Mouse (Mus musculus) neural tube, embryonic 14.5 days (tissue): ENCODE results near the gene Lrrn1. TPM values are rescaled to one million over a fixed set of nuclear protein-coding genes. Genes with fewer than 3 reads are reported as not detected.

Experiments used
- ATAC-seq: fragments of 200-750 bp; cut with Nextera tagmentation; 2 replicates; pipeline ENCODE4 v1.8.0; 2017; ENCODE audit warnings: low read depth, mild to moderate bottlenecking, moderate TSS enrichment, moderate library complexity
- H3K27ac ChIP-seq: fragments of 300-500 bp; sonication (generic); 2 replicates; pipeline ENCODE4 v1.5.1; 2014; ENCODE audit warnings: low read depth, mild to moderate bottlenecking, control low read depth, low read length, moderate library complexity, mixed read lengths
- H3K27me3 ChIP-seq: fragments of 300-500 bp; sonication (generic); 2 replicates; pipeline ENCODE4 v1.6.1; 2014; ENCODE audit warnings: low read length; ENCODE audit not compliant: control insufficient read depth, insufficient read depth
- H3K36me3 ChIP-seq: fragments of 300-500 bp; sonication (generic); 2 replicates; pipeline ENCODE4 v1.6.1; 2014; ENCODE audit warnings: low read length, mixed read lengths; ENCODE audit not compliant: control insufficient read depth, insufficient read depth
- H3K4me1 ChIP-seq: fragments of 300-500 bp; sonication (generic); 2 replicates; pipeline ENCODE4 v1.6.1; 2014; ENCODE audit warnings: low read length; ENCODE audit not compliant: control insufficient read depth, insufficient read depth
- H3K4me2 ChIP-seq: fragments of 300-500 bp; sonication (generic); 2 replicates; pipeline ENCODE4 v1.6.1; 2014; ENCODE audit warnings: mild to moderate bottlenecking, low read depth, low read length, control low read depth
- H3K4me3 ChIP-seq: fragments of 300-500 bp; sonication (generic); 2 replicates; pipeline ENCODE4 v1.5.1; 2014; ENCODE audit warnings: low read depth, low read length, control low read depth, mixed read lengths
- H3K9ac ChIP-seq: fragments of 300-500 bp; sonication (generic); replicated peaks from 2 replicates; pipeline ENCODE4 v1.6.1; 2014; ENCODE audit warnings: low read depth, mild to moderate bottlenecking, control low read depth, low read length, mixed read lengths
- H3K9me3 ChIP-seq: fragments of 300-500 bp; sonication (generic); 2 replicates; pipeline ENCODE4 v1.6.1; 2016; ENCODE audit warnings: low read length; ENCODE audit not compliant: control insufficient read depth
- WGBS: fragments of 180-500 bp; shearing (Covaris S2); extraction: QIAGEN DNeasy Blood & Tissue Kit; methylation state at CpG from one replicate; pipeline ENCODE4 v1.1.7; 2014; 5-methylcytosine and 5-hydroxymethylcytosine counted together
- polyA plus RNA-seq: library from polyadenylated mRNA; unstranded; fragments of >200 nt; fragmentation: Nextera tagmentation; extraction: Ambion mirVana; gene quantifications from 2 replicates; pipeline ENCODE4 v1.2.1, GENCODE M21; 2014

Lrrn1 gene
- polyA plus RNA-seq, 1 experiment from 2014 or later: 101 TPM

GRCm38 (mm10) chr6:107534533-107534932 is 5.0 kb downstream of the Lrrn1 start:
- H3K27me3 ChIP-seq: no peaks in the 10 kb centered on the region; the same call in 1 of the 2 replicates
- H3K4me1 ChIP-seq: peaks cover 26% of the 10 kb centered on the region
- H3K27ac ChIP-seq: no peak overlapping the region
- H3K9me3 ChIP-seq: no peaks in the 10 kb centered on the region
- H3K4me2 ChIP-seq: peak overlapping the region; percentile 22; the same call in 1 of the 2 replicates
- ATAC-seq: no peak
- H3K4me3 ChIP-seq: no peak overlapping the region
- 5% methylated on average over 1 of the region's 1 CpGs for WGBS
- H3K36me3 ChIP-seq: no peaks in the 10 kb centered on the region
- H3K9ac ChIP-seq: no peak overlapping the region

GRCm38 (mm10) chr6:107536631-107537030 is 7.1 kb downstream of the Lrrn1 start:
- H3K4me3 ChIP-seq: no peak overlapping the region
- H3K9me3 ChIP-seq: no peaks in the 10 kb centered on the region
- 89% methylated on average over 4 of the region's 4 CpGs for WGBS
- H3K9ac ChIP-seq: no peak overlapping the region
- H3K27ac ChIP-seq: no peak overlapping the region
- H3K4me2 ChIP-seq: no peak overlapping the region
- no peak for ATAC-seq
- peaks cover 26% of the 10 kb centered on the region for H3K4me1 ChIP-seq
- no peaks in the 10 kb centered on the region for H3K36me3 ChIP-seq
- no peaks in the 10 kb centered on the region for H3K27me3 ChIP-seq

- Histone ChIP-seq H3K9me3 (no peaks in the 10 kb centered on the region), H3K4me2 (no peak overlapping the region), H3K27ac (no peak overlapping the region), H3K36me3 (no peaks in the 10 kb centered on the region), H3K4me1 (0 out of 2 replicates have a peak, but pooled peaks cover 4% of the 10 kb centered on the region), H3K4me3 (no peak overlapping the region), H3K27me3 (no peaks in the 10 kb centered on the region), H3K9ac (no peak overlapping the region)
- no peak for ATAC-seq
- 82% methylated on average over 11 of the region's 11 CpGs for WGBS
Observed at GRCm38 (mm10) chr6:107541222-107541621, 11.7 kb downstream of the Lrrn1 start.

- Histone ChIP-seq H3K4me3 (no peak overlapping the region), H3K36me3 (no peaks in the 10 kb centered on the region), H3K9me3 (no peaks in the 10 kb centered on the region), H3K27ac (no peak overlapping the region), H3K9ac (no peak overlapping the region), H3K27me3 (no peaks in the 10 kb centered on the region), H3K4me1 (0 out of 2 replicates have a peak, but pooled peaks cover 4% of the 10 kb centered on the region), H3K4me2 (no peak overlapping the region)
- ATAC-seq: no peak
- 69% methylated on average over 4 of the region's 4 CpGs for WGBS
Observed at GRCm38 (mm10) chr6:107541918-107542317, 12.3 kb downstream of the Lrrn1 start.

GRCm38 (mm10) chr6:107546272-107546671 is 16.7 kb downstream of the Lrrn1 start:
- H3K4me3 ChIP-seq: no peak overlapping the region
- no peaks in the 10 kb centered on the region for H3K4me1 ChIP-seq
- no peaks in the 10 kb centered on the region for H3K9me3 ChIP-seq
- WGBS: 30% methylated on average over 2 of the region's 2 CpGs
- H3K9ac ChIP-seq: no peak overlapping the region
- no peak overlapping the region for H3K27ac ChIP-seq
- H3K36me3 ChIP-seq: no peaks in the 10 kb centered on the region
- ATAC-seq: peak; percentile 85; the same call in 1 of the 2 replicates
- H3K27me3 ChIP-seq: no peaks in the 10 kb centered on the region
- H3K4me2 ChIP-seq: no peak overlapping the region

- Histone ChIP-seq H3K4me2 (no peak overlapping the region), H3K36me3 (0 out of 2 replicates have a peak, but pooled peaks cover 2% of the 10 kb centered on the region), H3K4me1 (no peaks in the 10 kb centered on the region; the same call in 1 of the 2 replicates), H3K27me3 (no peaks in the 10 kb centered on the region), H3K27ac (no peak overlapping the region), H3K9me3 (no peaks in the 10 kb centered on the region), H3K9ac (no peak overlapping the region), H3K4me3 (no peak overlapping the region)
- no peak for ATAC-seq
- 89% methylated on average over 1 of the region's 1 CpGs for WGBS
Observed at GRCm38 (mm10) chr6:107552511-107552910, 22.9 kb downstream of the Lrrn1 start.

- no peaks in the 10 kb centered on the region; the same call in 1 of the 2 replicates for H3K4me1 ChIP-seq
- 86% methylated on average over 5 of the region's 5 CpGs for WGBS
Observed at GRCm38 (mm10) chr6:107555364-107555763, 25.8 kb downstream of the Lrrn1 start.

GRCm38 (mm10) chr6:107556996-107557395 is 27.4 kb downstream of the Lrrn1 start:
- 29% methylated on average over 3 of the region's 3 CpGs for WGBS
- H3K36me3 ChIP-seq: no peaks in the 10 kb centered on the region
- H3K9me3 ChIP-seq: no peaks in the 10 kb centered on the region
- ATAC-seq: peak; percentile 76
- no peak overlapping the region for H3K4me3 ChIP-seq
- H3K9ac ChIP-seq: no peak overlapping the region
- no peak overlapping the region for H3K4me2 ChIP-seq
- H3K27ac ChIP-seq: 0 out of 2 replicates have a peak overlapping the region, but pooled peaks have one; percentile 41
- H3K4me1 ChIP-seq: no peaks in the 10 kb centered on the region; the same call in 1 of the 2 replicates
- H3K27me3 ChIP-seq: no peaks in the 10 kb centered on the region

More at GRCm38 (mm10) chr6:107555364-107555763, 25.8 kb downstream of the Lrrn1 start:
- no peak overlapping the region for H3K4me2 ChIP-seq
- 0 out of 2 replicates have a peak, but pooled peaks cover 2% of the 10 kb centered on the region for H3K36me3 ChIP-seq
- no peaks in the 10 kb centered on the region for H3K27me3 ChIP-seq
- ATAC-seq: no peak
- H3K9ac ChIP-seq: no peak overlapping the region
- H3K9me3 ChIP-seq: no peaks in the 10 kb centered on the region
- no peak overlapping the region for H3K4me3 ChIP-seq
- no peak overlapping the region for H3K27ac ChIP-seq

GRCm38 (mm10) chr6:107557806-107558205 is 28.2 kb downstream of the Lrrn1 start:
- Histone ChIP-seq H3K27me3 (no peaks in the 10 kb centered on the region), H3K4me2 (no peak overlapping the region), H3K36me3 (no peaks in the 10 kb centered on the region), H3K9ac (no peak overlapping the region), H3K4me3 (no peak overlapping the region), H3K4me1 (no peaks in the 10 kb centered on the region; the same call in 1 of the 2 replicates), H3K27ac (no peak overlapping the region), H3K9me3 (no peaks in the 10 kb centered on the region)
- WGBS: 44% methylated on average over 3 of the region's 3 CpGs
- ATAC-seq: no peak
